Mouse (Mus musculus): ENCODE results near the gene Nrxn2.

- TF ChIP-seq FOSL1 (IDR thresholded peaks at IDR 0.05; ENCODE audit: insufficient read depth, low read length, poor library complexity, severe bottlenecking) (no peak), MYOD1 (IDR thresholded peaks at IDR 0.05; ENCODE audit: control insufficient read depth, insufficient read length, low read depth) (no peak), CTCF (IDR thresholded peaks at IDR 0.05; ENCODE audit: control insufficient read depth, insufficient read depth, insufficient read length) (no peak)
Measured at GRCm38 (mm10) chr19:6482886-6483285, 64.4 kb downstream of the Nrxn2 start.
